Comparison of ENCODE assay signal across 9 mouse cellular contexts in the genomic region with DNA sequence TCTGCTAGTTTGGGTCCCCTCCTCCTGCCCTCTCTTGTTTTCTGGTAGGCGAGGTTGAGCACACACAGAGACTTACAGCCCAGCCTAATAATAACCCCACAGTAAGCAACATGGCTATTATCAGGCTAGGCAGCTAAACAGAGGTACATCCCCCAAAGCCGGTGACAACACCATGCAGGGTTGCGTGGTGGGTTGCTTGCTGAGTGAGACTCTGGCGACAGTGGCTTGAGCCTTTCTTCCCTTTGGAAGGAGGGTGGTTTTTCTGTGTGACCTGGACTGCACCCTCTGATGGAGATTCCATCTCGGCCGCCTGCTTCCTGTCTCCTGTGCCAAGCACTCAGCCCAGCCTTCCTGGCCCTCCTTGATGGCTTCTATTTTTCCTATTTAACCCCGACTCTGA. TPM values are rescaled to one million over a fixed set of nuclear protein-coding genes. Genes with fewer than 3 reads are reported as not detected.
DNase-seq lines count a peak whose midpoint lies in the region; ATAC-seq and TF ChIP-seq lines count a peak whose summit lies in the region.
"Had no signal": no experiment of that assay in that cellular context is flagged by ENCODE, and none has a peak within 500 bp of the region (broad histone marks: within the 10 kb centered on the region; RNA-seq: fewer than 3 reads in every experiment).

No protein-coding gene starts in this region.

- ATAC-seq in embryonic facial prominence, embryonic 15.5 days (ENCODE audit: insufficient number of reproducible peaks, low FRiP score, low TSS enrichment, low read depth), result no peak
- ATAC-seq in limb, embryonic 13.5 days (ENCODE audit: low FRiP score, low read depth), result no peak
- ATAC-seq in forebrain, embryonic 15.5 days (replicated peaks), result no peak

- no peaks in the 10 kb centered on the region for H3K9me3 ChIP-seq in embryonic facial prominence, embryonic 15.5 days (replicated peaks)
- H3K9me3 ChIP-seq in limb, embryonic 13.5 days, result no peaks in the 10 kb centered on the region
- H3K9me3 ChIP-seq in forebrain, embryonic 15.5 days, result no peaks in the 10 kb centered on the region

- no peak overlapping the region for H3K4me2 ChIP-seq in embryonic facial prominence, embryonic 15.5 days (replicated peaks)
- peak overlapping the region; percentile 5; the same call in 1 of the 2 replicates for H3K4me2 ChIP-seq in limb, embryonic 13.5 days (replicated peaks)
- no peak overlapping the region for H3K4me2 ChIP-seq in forebrain, embryonic 15.5 days (replicated peaks)

- TF ChIP-seq CTCF in layer of hippocampus, adult 2 months (conservative IDR thresholded peaks at IDR 0.05), result no peak

- no peak for DNase-seq in layer of hippocampus, adult 2 months (ENCODE audit: low spot score in 2 of 2)
- no peak for DNase-seq in layer of hippocampus, postnatal 25 days (ENCODE audit: extremely low spot score in 1 of 2, low spot score in 1 of 2)
- DNase-seq in heart, postnatal 10 days, result peak; percentile 56 to 69
- no peak for DNase-seq in left cerebral cortex, adult 8-10 months (ENCODE audit: low spot score in 2 of 2)
- DNase-seq in embryo, embryonic 9.5 days (ENCODE audit: extremely low spot score), result no peak

- 37% methylated on average over 7 of the region's 7 CpGs for WGBS in embryonic facial prominence, embryonic 15.5 days
- 36% methylated on average over 7 of the region's 7 CpGs for WGBS in limb, embryonic 13.5 days
- 42% methylated on average over 7 of the region's 7 CpGs for WGBS in forebrain, embryonic 15.5 days

- intact Hi-C loops in heart, postnatal 10 days (cut with DNase I), result loop anchor here (2.0 kb wide), 1 partner anchor 51 kb away; no protein-coding TSS in a partner anchor

- H3K36me3 ChIP-seq in embryonic facial prominence, embryonic 15.5 days, result no peaks in the 10 kb centered on the region
- no peaks in the 10 kb centered on the region for H3K36me3 ChIP-seq in limb, embryonic 13.5 days
- no peaks in the 10 kb centered on the region for H3K36me3 ChIP-seq in forebrain, embryonic 15.5 days

- H3K4me3 ChIP-seq in layer of hippocampus, adult 2 months, result no peak overlapping the region
- H3K4me3 ChIP-seq in embryonic facial prominence, embryonic 15.5 days (replicated peaks), result no peak overlapping the region
- no peak overlapping the region for H3K4me3 ChIP-seq in limb, embryonic 13.5 days
- no peak overlapping the region for H3K4me3 ChIP-seq in forebrain, embryonic 15.5 days

- no peak overlapping the region for H3K9ac ChIP-seq in embryonic facial prominence, embryonic 15.5 days
- no peak overlapping the region for H3K9ac ChIP-seq in limb, embryonic 13.5 days
- no peak overlapping the region for H3K9ac ChIP-seq in forebrain, embryonic 15.5 days (replicated peaks)
- H3K9ac ChIP-seq: liver, embryonic 14.5 days had no signal

- H3K4me1 ChIP-seq in embryonic facial prominence, embryonic 15.5 days, result peaks cover 36% of the 10 kb centered on the region
- H3K4me1 ChIP-seq in limb, embryonic 13.5 days, result peaks cover 46% of the 10 kb centered on the region
- peaks cover 8% of the 10 kb centered on the region for H3K4me1 ChIP-seq in forebrain, embryonic 15.5 days

- H3K27me3 ChIP-seq in embryonic facial prominence, embryonic 15.5 days, result no peaks in the 10 kb centered on the region
- H3K27me3 ChIP-seq in limb, embryonic 13.5 days, result no peaks in the 10 kb centered on the region
- H3K27me3 ChIP-seq in forebrain, embryonic 15.5 days, result no peaks in the 10 kb centered on the region

- peak overlapping the region; percentile 43; the same call in 1 of the 2 replicates for H3K27ac ChIP-seq in layer of hippocampus, adult 2 months
- peak overlapping the region; percentile 12; the same call in 1 of the 2 replicates for H3K27ac ChIP-seq in embryonic facial prominence, embryonic 15.5 days (replicated peaks)
- peak overlapping the region; percentile 12; the same call in 1 of the 2 replicates for H3K27ac ChIP-seq in limb, embryonic 13.5 days
- no peak overlapping the region for H3K27ac ChIP-seq in forebrain, embryonic 15.5 days (replicated peaks)
- H3K27ac ChIP-seq: liver, embryonic 14.5 days had no signal

RNA-seq across cellular contexts. Expression of gene Myo1e, which starts 56.6 kb away (rescaled TPM):
- 1 to 10 TPM; 7.6 to 8.2 TPM for total RNA-seq in layer of hippocampus, adult 2 months (2021)
- 1 to 10 TPM; 8.9 TPM for total RNA-seq in layer of hippocampus, postnatal 25 days (2021)
- 25.7 and 26.4 TPM in 2 replicates for polyA plus RNA-seq in embryonic facial prominence, embryonic 15.5 days (2015; fragmentation: Nextera tagmentation; extraction: Ambion mirVana)
- 10 to 100 TPM; 22.6 to 23.3 TPM for total RNA-seq in heart, postnatal 10 days (2021)
- 22.2 and 23.7 TPM in 2 replicates for polyA plus RNA-seq in limb, embryonic 13.5 days (2015; fragmentation: Nextera tagmentation; extraction: Ambion mirVana)
- 10 to 100 TPM; 12.6 to 23.5 (median 15.5) TPM for total RNA-seq in left cerebral cortex, adult 8-10 months (2022)
- 5.1 and 5.9 TPM in 2 replicates for polyA plus RNA-seq in forebrain, embryonic 15.5 days (2015; fragmentation: Nextera tagmentation; extraction: Ambion mirVana)

Comparison
In these comparisons a context has a peak if more than half of its experiments do, and no peak if none do; other contexts are left out.
1. DNase-seq: peak in heart, postnatal 10 days (2 of 2); none in layer of hippocampus, adult 2 months (0 of 2), layer of hippocampus, postnatal 25 days (0 of 2), left cerebral cortex, adult 8-10 months (0 of 2) and embryo, embryonic 9.5 days (single experiment).